Mouse (Mus musculus): ENCODE data around the gene Ggact. TPM values are rescaled to one million over a fixed set of nuclear protein-coding genes. Genes with fewer than 3 reads are reported as not detected.

Gene Ggact
- polyA plus RNA-seq (2017; shearing (Covaris generic)), result 15.5 TPM

DNA sequence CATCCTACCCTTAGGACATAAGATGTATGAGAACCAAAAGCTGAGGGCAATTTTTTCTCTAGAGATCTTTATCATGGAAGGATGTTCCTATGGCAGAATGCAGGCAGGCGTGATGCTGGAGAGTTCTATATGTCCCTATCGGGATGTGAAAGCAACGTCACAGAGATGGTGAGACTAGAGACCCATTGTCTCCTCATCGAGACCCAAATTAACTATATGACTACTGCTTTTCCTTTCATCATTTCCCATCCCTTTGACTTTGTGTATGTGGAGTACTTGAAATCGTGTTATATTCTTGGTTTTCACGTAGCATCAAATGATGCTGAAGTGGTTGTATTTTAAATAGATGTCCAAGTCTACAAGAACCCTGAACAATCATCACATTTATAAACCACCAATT, at the start of gene Ggact:
Ggact (minus strand) TSS at position 101 of the 400 bp plus-strand sequence.

Other genes starting within 250 kb of the Ggact start
- gene Tmtc4, start 70.3 kb upstream of the Ggact start, polyA plus RNA-seq (2017; shearing (Covaris generic)), result 17.1 TPM